In the genomic region with DNA sequence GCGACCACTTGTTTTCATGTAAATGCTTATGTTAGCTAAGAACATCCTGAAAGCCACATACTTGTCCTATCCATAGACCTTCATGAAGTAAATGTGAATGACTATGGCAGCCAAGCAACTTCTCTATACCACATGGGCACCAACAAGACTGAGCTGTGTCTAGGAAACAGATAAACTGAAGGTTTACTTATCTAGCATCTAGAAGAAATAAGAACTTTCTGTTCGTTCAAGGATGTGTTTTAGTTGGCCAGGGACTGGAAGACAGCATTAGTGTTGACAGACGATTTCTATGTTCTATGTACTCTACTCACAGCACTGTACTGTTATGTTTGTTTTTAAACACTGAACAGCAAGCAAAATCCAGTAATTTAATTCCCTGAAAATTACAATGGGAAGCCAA, we compare ENCODE assay signal across 21 mouse cellular contexts. TPM values are rescaled to one million over a fixed set of nuclear protein-coding genes. Genes with fewer than 3 reads are reported as not detected.
A peak's percentile ranks its signal among the peaks of the same experiment; 100 is the strongest.
DNase-seq lines count a peak whose midpoint lies in the region; ATAC-seq and TF ChIP-seq lines count a peak whose summit lies in the region.
"Had no signal": no experiment of that assay in that cellular context is flagged by ENCODE, and none has a peak within 500 bp of the region (broad histone marks: within the 10 kb centered on the region; RNA-seq: fewer than 3 reads in every experiment).

No protein-coding gene starts in this region.

- peaks cover 5% of the 10 kb centered on the region for H3K4me1 ChIP-seq in heart, postnatal 0 days (ENCODE audit: control insufficient read depth, insufficient read depth)
- no peaks in the 10 kb centered on the region for H3K4me1 ChIP-seq in heart, embryonic 11.5 days (ENCODE audit: control insufficient read depth, insufficient read depth, low read length)
- H3K4me1 ChIP-seq in brown adipose tissue, adult 24 weeks (ENCODE audit: control insufficient read depth, insufficient read depth, insufficient read length, low read length) = peaks cover 6% of the 10 kb centered on the region; the same call in 1 of the 2 replicates
- H3K4me1 ChIP-seq in forebrain, embryonic 12.5 days = 0 out of 2 replicates have a peak, but pooled peaks cover 5% of the 10 kb centered on the region
- no peaks in the 10 kb centered on the region for H3K4me1 ChIP-seq in kidney, embryonic 16.5 days (ENCODE audit: insufficient read depth, low read length)
- H3K4me1 ChIP-seq: embryonic facial prominence, embryonic 12.5 days; limb, embryonic 12.5 days; lung, embryonic 15.5 days had no signal

- no peak for ATAC-seq in heart, postnatal 0 days (ENCODE audit: insufficient read depth, low read depth)
- ATAC-seq in heart, embryonic 11.5 days (replicated peaks; ENCODE audit: insufficient number of reproducible peaks, low FRiP score, low TSS enrichment) = no peak
- ATAC-seq in forebrain, embryonic 12.5 days (ENCODE audit: low FRiP score) = no peak
- ATAC-seq in kidney, embryonic 16.5 days (ENCODE audit: low FRiP score, low TSS enrichment) = no peak
- ATAC-seq: intestine, postnatal 0 days had no signal

- H3K79me2 ChIP-seq in myocyte (ENCODE audit: control insufficient read depth, insufficient read depth) = peaks cover 76% of the 10 kb centered on the region

- TF ChIP-seq CTCF in heart, postnatal 0 days (IDR thresholded peaks at IDR 0.05; ENCODE audit: low read depth) = no peak

- no peak for DNase-seq in heart, postnatal 0 days (ENCODE audit: low spot score)
- DNase-seq in CD4-positive helper T cell, adult 2 months (ENCODE audit: low read depth, low spot score) = peak; percentile 59
- DNase-seq: adrenal gland, postnatal 14 days; cerebellum, adult 8-10 months; gastrocnemius, postnatal 25 days; heart, postnatal 14 days; midbrain, embryonic 14.5 days; spleen, adult 18-20 months had no signal

- no peaks in the 10 kb centered on the region for H3K27me3 ChIP-seq in heart, postnatal 0 days (ENCODE audit: control insufficient read depth, insufficient read depth, low read length)
- no peaks in the 10 kb centered on the region for H3K27me3 ChIP-seq in heart, embryonic 11.5 days (ENCODE audit: control insufficient read depth, insufficient read depth, low read length)
- H3K27me3 ChIP-seq in myocyte (ENCODE audit: control insufficient read depth, insufficient read depth, insufficient read length) = no peaks in the 10 kb centered on the region
- no peaks in the 10 kb centered on the region for H3K27me3 ChIP-seq in forebrain, embryonic 12.5 days
- H3K27me3 ChIP-seq in kidney, embryonic 16.5 days (ENCODE audit: insufficient read depth, low read length) = no peaks in the 10 kb centered on the region
- H3K27me3 ChIP-seq: embryonic facial prominence, embryonic 12.5 days; hindbrain, embryonic 15.5 days; limb, embryonic 12.5 days; lung, embryonic 15.5 days had no signal

- H3K4me3 ChIP-seq in heart, postnatal 0 days (ENCODE audit: low read depth, low read length) = no peak overlapping the region
- H3K4me3 ChIP-seq in heart, embryonic 11.5 days (ENCODE audit: low read depth, low read length) = no peak overlapping the region
- 0 out of 2 replicates have a peak overlapping the region, but pooled peaks have one; percentile 14 for H3K4me3 ChIP-seq in brown adipose tissue, adult 24 weeks (ENCODE audit: insufficient read depth, low read depth, low read length)
- peak overlapping the region; percentile 61 for H3K4me3 ChIP-seq in myocyte
- no peak overlapping the region for H3K4me3 ChIP-seq in forebrain, embryonic 12.5 days (replicated peaks)
- no peak overlapping the region for H3K4me3 ChIP-seq in kidney, embryonic 16.5 days (ENCODE audit: low read length)
- H3K4me3 ChIP-seq: embryonic facial prominence, embryonic 12.5 days; forebrain, embryonic 10.5 days; hindbrain, embryonic 15.5 days; layer of hippocampus, adult 2 months; limb, embryonic 12.5 days; lung, embryonic 15.5 days had no signal

- H3K36me3 ChIP-seq in heart, postnatal 0 days (replicated peaks; ENCODE audit: control insufficient read depth, insufficient read depth, low read length) = no peaks in the 10 kb centered on the region
- no peaks in the 10 kb centered on the region for H3K36me3 ChIP-seq in heart, embryonic 11.5 days (ENCODE audit: control insufficient read depth, insufficient read depth, low read length)
- no peaks in the 10 kb centered on the region for H3K36me3 ChIP-seq in myocyte (ENCODE audit: control insufficient read depth, insufficient read depth)
- no peaks in the 10 kb centered on the region for H3K36me3 ChIP-seq in forebrain, embryonic 12.5 days (replicated peaks)
- H3K36me3 ChIP-seq in kidney, embryonic 16.5 days (ENCODE audit: insufficient read depth, low read length) = no peaks in the 10 kb centered on the region
- H3K36me3 ChIP-seq: embryonic facial prominence, embryonic 12.5 days; forebrain, embryonic 10.5 days; hindbrain, embryonic 15.5 days; limb, embryonic 12.5 days; lung, embryonic 15.5 days had no signal

- H3K27ac ChIP-seq in heart, postnatal 0 days (ENCODE audit: low read depth) = no peak overlapping the region; the same call in 1 of the 2 replicates
- H3K27ac ChIP-seq in heart, embryonic 11.5 days (ENCODE audit: low read depth, low read length) = no peak overlapping the region
- no peak overlapping the region for H3K27ac ChIP-seq in brown adipose tissue, adult 24 weeks (replicated peaks; ENCODE audit: low read depth, low read length)
- no peak overlapping the region for H3K27ac ChIP-seq in forebrain, embryonic 12.5 days
- H3K27ac ChIP-seq in kidney, embryonic 16.5 days (ENCODE audit: low read length) = no peak overlapping the region
- H3K27ac ChIP-seq: embryonic facial prominence, embryonic 12.5 days; forebrain, embryonic 10.5 days; hindbrain, embryonic 15.5 days; kidney, postnatal 0 days; layer of hippocampus, adult 2 months; limb, embryonic 12.5 days; lung, embryonic 15.5 days had no signal

- no peak for TF ChIP-seq POLR2A in myocyte (IDR thresholded peaks at IDR 0.05; ENCODE audit: insufficient read length, low read depth)

- H3ac ChIP-seq in myocyte (ENCODE audit: control insufficient read depth, insufficient read length) = no peak overlapping the region

- no peaks in the 10 kb centered on the region for H3K9me3 ChIP-seq in heart, postnatal 0 days (replicated peaks; ENCODE audit: control insufficient read depth, low read length)
- H3K9me3 ChIP-seq in heart, embryonic 11.5 days (replicated peaks; ENCODE audit: control insufficient read depth, low read length) = no peaks in the 10 kb centered on the region
- H3K9me3 ChIP-seq in forebrain, embryonic 12.5 days = no peaks in the 10 kb centered on the region
- H3K9me3 ChIP-seq in kidney, embryonic 16.5 days (ENCODE audit: low read length) = no peaks in the 10 kb centered on the region
- H3K9me3 ChIP-seq: embryonic facial prominence, embryonic 12.5 days; forebrain, embryonic 10.5 days; hindbrain, embryonic 15.5 days; limb, embryonic 12.5 days; lung, embryonic 15.5 days had no signal

- no peak for TF ChIP-seq EP300 in heart, postnatal 0 days (IDR thresholded peaks at IDR 0.05; ENCODE audit: low read depth)

- no peak overlapping the region for H3K9ac ChIP-seq in heart, postnatal 0 days (replicated peaks; ENCODE audit: low read depth, low read length)
- H3K9ac ChIP-seq in heart, embryonic 11.5 days (ENCODE audit: low read depth, low read length) = no peak overlapping the region
- no peak overlapping the region for H3K9ac ChIP-seq in forebrain, embryonic 12.5 days
- no peak overlapping the region for H3K9ac ChIP-seq in kidney, embryonic 16.5 days (replicated peaks; ENCODE audit: low read length)
- H3K9ac ChIP-seq: embryonic facial prominence, embryonic 12.5 days; hindbrain, embryonic 15.5 days; limb, embryonic 12.5 days; lung, embryonic 15.5 days had no signal

- H3K4me2 ChIP-seq in heart, postnatal 0 days (ENCODE audit: low read depth, low read length) = peak overlapping the region; percentile 31; the same call in 1 of the 2 replicates
- no peak overlapping the region for H3K4me2 ChIP-seq in heart, embryonic 11.5 days
- peak overlapping the region; percentile 69 for H3K4me2 ChIP-seq in myocyte (ENCODE audit: low read depth)
- H3K4me2 ChIP-seq in forebrain, embryonic 12.5 days = no peak overlapping the region
- no peak overlapping the region for H3K4me2 ChIP-seq in kidney, embryonic 16.5 days (replicated peaks; ENCODE audit: low read depth, low read length)
- H3K4me2 ChIP-seq: embryonic facial prominence, embryonic 12.5 days; hindbrain, embryonic 15.5 days; limb, embryonic 12.5 days; lung, embryonic 15.5 days had no signal

- 66% methylated on average over 3 of the region's 3 CpGs for WGBS in heart, postnatal 0 days
- WGBS in heart, embryonic 11.5 days (ENCODE audit: insufficient replicate concordance) = 70% methylated on average over 3 of the region's 3 CpGs
- 88% methylated on average over 3 of the region's 3 CpGs for WGBS in forebrain, embryonic 12.5 days
- WGBS in kidney, embryonic 16.5 days = 80% methylated on average over 3 of the region's 3 CpGs

TF ChIP-seq in myocyte, 11 proteins besides CTCF, POLR2A, EP300 and RAD21:
- TF ChIP-seq TCF3 (IDR thresholded peaks at IDR 0.05; ENCODE audit: insufficient read length, low read depth) (no peak), SRF (IDR thresholded peaks at IDR 0.05; ENCODE audit: control insufficient read depth, insufficient read length, low read depth) (no peak), TCF12 (IDR thresholded peaks at IDR 0.05; ENCODE audit: insufficient read depth, poor library complexity, severe bottlenecking) (no peak), MAX (IDR thresholded peaks at IDR 0.05; ENCODE audit: low read depth) (no peak), MYOD1 (IDR thresholded peaks at IDR 0.05; ENCODE audit: control insufficient read depth in 1 of 3, insufficient read length in 2 of 3, low read depth in 2 of 3) (no peak), POLR2AphosphoS2 (IDR thresholded peaks at IDR 0.05; ENCODE audit: insufficient read length, low read depth) (no peak), E2F4 (IDR thresholded peaks at IDR 0.05; ENCODE audit: insufficient read depth) (no peak), CEBPB (IDR thresholded peaks at IDR 0.05; ENCODE audit: insufficient read depth, poor library complexity, severe bottlenecking) (no peak), USF1 (IDR thresholded peaks at IDR 0.05; ENCODE audit: low read depth) (no peak), MYOG (IDR thresholded peaks at IDR 0.05; ENCODE audit: control insufficient read depth in 1 of 3, insufficient read depth in 1 of 3, insufficient read length in 2 of 3, low read depth in 2 of 3) (no peak), REST (IDR thresholded peaks at IDR 0.05; ENCODE audit: insufficient read depth, insufficient read length) (no peak)
TF ChIP-seq in myocyte: peak in this region for 0.

RNA-seq across cellular contexts. Expression of a gene that starts 2.9 kb away (rescaled TPM):
- 21.4 and 33.6 TPM in 2 replicates for total RNA-seq in heart, postnatal 0 days (2014; rRNA removed; ENCODE audit: low replicate concordance)
- polyA plus RNA-seq in heart, postnatal 0 days (2015; fragmentation: Nextera tagmentation; extraction: Ambion mirVana) = 9.7 and 10.2 TPM in 2 replicates
- 17.2 and 18.6 TPM in 2 replicates for polyA plus RNA-seq in heart, embryonic 11.5 days (2014; fragmentation: Nextera tagmentation; extraction: Ambion mirVana)
- polyA plus RNA-seq in brown adipose tissue, adult 24 weeks (2012; ENCODE audit: insufficient read depth, insufficient read length, missing spikeins) = 13.5 and 13.9 TPM in 2 replicates
- 28.4 TPM for polyA plus RNA-seq in myocyte (2012; fragmentation: generic; extraction: Trizol)
- polyA plus RNA-seq in forebrain, embryonic 12.5 days (2016; fragmentation: Nextera tagmentation; extraction: Ambion mirVana) = 11.1 and 12.3 TPM in 2 replicates
- 15.8 and 20.8 TPM in 2 replicates for polyA plus RNA-seq in kidney, embryonic 16.5 days (2015; fragmentation: Nextera tagmentation; extraction: Ambion mirVana)

Comparison
In these comparisons a context has a peak if more than half of its experiments do, and no peak if none do; other contexts are left out.
1. H3K4me2 ChIP-seq: peak in heart, postnatal 0 days (single experiment) and myocyte (single experiment); none in heart, embryonic 11.5 days (single experiment), forebrain, embryonic 12.5 days (single experiment) and kidney, embryonic 16.5 days (single experiment).
2. H3K4me3 ChIP-seq: peak in brown adipose tissue, adult 24 weeks (single experiment) and myocyte (single experiment); none in heart, postnatal 0 days (single experiment), heart, embryonic 11.5 days (single experiment), forebrain, embryonic 12.5 days (single experiment) and kidney, embryonic 16.5 days (single experiment).